Mouse (Mus musculus) testis, postnatal 10 days (tissue): ENCODE measurements around the gene Atp6v0a4.
A peak's percentile ranks its signal among the peaks of the same experiment; 100 is the strongest.

ENCODE experiments used
- DNase-seq: peaks from one replicate; pipeline ENCODE4 v3.0.0; 2021; ENCODE audit warnings: low spot score

Gene Atp6v0a4

DNA sequence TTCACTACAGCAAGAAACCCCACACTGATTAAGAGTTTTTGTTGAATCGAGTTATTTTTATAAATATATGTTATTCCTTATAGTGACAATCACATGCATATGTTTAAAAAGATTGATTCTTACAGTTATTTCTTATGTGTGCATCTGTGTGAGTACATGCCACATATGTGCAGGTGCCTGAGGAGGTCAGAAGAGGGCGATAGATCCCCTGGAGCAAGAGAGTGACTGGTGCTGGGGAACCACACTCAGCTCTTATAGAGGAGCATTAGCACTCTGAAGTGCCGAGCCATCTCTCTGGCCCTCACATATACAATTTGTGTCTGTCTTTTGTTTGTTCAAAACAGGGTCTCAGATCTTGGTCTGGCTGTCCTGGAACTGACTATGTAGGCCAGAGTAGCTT lies 50.8 kb downstream of the Atp6v0a4 start:
- no peak for DNase-seq

DNA sequence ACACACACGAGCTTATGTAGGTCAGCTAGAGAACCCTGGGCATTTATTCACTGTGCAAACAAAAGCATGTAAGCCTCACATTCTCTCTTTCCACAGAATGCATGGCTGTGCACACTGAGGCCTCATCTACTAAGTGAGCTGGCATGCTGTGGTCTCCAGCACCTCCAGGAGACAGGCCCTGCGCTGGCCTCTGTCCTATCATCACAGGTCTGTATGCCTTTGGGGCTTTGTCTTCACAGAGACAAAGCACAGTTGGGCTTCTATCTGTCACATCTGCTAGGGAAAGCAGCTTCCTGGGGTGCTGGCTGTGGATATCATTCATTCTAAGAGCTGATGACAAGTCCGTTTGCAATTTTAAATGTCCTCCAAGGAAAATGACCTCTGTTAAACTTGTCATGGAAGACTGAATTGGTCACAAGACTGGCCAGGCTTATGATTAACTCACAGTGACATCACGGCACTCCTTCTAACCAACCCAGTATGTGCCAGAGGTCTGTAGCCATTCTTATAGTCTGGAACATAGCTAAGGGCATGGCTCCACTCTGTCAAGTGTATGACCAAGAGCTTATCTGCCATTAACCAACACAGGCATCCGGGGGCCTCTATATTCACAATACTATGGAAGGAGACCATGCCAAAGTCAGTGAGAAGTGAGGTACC lies 52.1 kb downstream of the Atp6v0a4 start:
- no peak for DNase-seq

DNA sequence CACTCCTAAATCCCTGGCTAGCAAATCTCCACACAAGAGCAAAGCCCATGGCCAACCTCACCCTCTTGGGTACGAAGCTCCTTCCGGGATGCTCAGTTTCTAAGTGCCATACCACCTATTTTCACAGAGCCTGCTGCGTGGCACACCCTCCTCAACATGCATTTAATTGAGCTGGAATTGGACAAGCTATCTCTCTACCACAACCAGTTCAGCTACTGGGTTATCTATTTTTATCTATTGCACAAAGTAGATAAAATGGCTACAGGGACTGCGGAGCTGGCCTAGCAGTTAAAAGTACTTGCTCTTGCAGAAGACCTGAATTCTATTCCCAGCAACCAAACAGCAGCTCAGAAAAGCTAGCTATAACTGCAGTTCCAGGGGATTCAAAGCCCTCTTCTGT lies 53.1 kb downstream of the Atp6v0a4 start:
- DNase-seq, result no peak

DNA sequence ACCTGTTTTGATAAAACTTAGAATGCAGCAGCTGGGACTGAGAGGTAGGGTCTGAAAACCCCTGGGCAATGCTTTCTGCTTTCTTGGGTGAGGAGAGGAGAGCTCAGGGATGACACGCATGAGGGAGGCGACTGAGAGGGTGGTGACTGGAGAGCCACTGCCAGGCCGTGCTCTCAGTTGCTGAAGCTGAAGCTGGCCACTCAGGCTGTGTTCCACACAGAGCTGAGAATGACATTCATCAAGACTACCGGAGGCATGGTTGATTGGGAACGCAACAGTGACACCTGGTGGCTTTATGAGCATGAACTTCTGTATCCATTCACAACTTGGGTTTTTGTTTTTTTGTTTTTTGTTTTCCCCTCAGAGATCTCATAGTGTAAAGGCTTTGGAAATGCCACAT lies 58.2 kb downstream of the Atp6v0a4 start:
- DNase-seq, result peak; percentile 61

DNA sequence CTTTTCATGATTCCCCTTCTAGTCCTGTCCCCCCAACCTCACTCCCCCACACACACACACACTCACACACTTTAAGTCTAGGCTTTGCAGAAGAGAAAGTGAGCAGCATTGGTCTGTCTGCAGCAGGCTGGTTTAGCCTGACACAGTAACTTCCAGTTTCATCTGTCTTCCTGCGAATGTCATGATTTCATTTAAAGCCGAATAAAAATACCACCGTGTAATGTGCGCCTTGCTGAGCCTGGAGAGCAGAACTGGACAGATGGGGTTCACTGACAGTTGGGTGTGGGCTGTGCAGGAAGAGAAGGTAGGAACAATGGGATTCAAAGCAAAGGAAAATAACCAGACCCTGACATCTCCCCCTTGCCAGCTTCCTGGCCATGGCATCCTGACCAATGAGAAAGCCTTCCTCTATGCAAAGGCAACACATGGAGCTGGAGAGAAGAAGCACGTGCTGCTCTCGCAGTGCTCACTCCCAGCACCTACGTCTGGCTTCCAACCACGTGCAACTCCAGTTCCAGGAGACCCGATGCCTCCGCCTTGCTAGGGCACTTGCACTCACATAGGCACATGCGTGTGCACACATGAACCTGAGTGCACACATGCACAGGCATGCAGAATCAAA lies 58.8 kb downstream of the Atp6v0a4 start:
- DNase-seq, result no peak

DNA sequence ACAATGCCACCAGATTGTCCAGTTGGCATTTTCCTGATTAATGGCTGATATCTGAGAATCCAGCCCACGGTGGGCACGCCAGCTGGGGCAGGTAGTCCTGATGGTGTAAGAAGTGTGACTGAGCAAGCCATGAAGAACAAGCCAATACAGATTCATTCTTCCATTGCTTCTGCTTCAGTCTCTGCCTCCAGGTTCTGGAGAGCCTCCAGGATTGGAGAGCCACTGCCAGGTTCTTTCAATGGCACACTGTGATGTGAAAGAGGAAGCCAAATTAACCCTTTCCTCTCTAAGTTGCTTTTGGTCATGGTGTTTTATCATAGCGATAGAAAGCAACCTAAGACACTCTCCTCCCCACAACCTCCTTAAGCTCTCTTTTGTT lies 59.3 kb downstream of the Atp6v0a4 start:
- no peak for DNase-seq

DNA sequence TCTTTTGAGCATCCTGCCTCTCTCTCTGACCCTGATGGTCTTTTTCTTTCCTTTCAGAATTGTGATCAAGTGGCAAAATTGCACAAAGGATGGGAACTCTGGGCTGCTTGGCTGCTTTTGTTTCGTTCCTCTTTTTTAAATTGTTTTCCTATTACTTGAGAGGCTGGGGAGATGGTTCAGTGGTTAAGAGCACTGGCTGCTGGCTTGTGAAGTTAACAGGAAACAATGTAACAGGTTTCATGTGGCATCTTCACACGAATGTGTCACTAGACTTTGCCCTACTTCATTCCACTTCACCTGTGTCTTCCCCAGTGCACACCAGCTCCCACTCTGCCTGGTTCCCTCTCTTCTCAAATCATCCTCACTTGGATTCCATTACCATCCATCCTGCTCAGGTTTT lies 59.8 kb downstream of the Atp6v0a4 start:
- no peak for DNase-seq

DNA sequence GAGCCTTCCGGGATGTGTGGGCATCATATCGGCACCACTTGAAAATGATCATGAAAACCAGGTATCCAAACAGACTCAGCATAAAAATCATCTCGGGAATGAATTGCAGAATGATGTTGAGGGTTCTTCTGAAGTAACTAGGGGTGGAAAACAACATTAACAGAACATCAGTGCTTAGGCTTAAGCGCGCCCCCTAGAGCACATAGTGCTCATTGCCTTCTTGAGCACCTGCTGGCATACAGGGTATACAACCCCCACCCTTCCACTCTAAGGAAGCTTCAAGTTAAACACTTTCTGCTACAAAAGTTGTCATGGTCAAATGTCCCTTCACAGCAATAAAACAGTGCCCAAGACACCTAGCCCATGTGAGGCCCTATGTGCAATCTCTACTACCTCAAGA lies 65.6 kb downstream of the Atp6v0a4 start:
- no peak for DNase-seq

DNA sequence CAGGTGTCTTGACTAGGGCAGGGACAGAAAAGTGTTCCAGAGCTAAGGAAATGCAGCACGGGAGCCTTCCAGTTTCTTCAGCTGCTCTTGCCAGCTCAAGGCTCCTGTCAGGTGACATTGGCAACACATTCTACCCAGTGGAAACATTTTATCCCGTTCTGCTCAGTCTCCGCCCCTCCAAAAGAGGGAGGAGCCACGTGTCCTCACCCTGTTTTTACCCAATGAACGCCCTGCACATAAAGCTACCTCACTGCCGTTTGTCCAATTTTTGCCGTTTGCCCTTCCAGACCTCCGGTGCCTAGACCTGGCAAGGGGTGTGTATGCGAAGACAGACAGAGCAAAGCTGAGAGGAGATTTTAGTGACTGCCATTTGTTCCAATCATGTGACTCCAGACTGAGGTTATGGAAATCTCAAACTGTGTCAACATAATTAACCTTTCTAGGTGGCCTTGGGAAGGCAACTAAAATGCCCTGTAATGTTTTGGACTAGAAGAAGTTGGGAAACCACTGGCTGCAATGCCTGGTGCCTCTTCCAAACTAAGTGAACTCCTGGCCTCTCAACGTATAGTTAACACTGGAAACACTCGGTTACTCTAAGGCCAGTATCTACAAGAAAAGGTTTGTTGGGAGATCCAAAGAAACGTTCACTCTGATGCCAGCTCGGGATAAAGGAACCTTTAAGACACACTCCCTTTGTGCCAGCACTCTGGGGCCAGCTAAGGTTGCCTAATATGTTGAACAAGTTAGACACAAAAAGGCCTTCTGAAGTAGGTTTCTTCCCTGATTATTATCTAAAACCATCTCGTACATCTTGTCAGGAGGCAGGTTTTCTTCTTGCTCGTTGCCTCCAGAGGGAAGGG lies 68.7 kb downstream of the Atp6v0a4 start:
- DNase-seq, result no peak

DNA sequence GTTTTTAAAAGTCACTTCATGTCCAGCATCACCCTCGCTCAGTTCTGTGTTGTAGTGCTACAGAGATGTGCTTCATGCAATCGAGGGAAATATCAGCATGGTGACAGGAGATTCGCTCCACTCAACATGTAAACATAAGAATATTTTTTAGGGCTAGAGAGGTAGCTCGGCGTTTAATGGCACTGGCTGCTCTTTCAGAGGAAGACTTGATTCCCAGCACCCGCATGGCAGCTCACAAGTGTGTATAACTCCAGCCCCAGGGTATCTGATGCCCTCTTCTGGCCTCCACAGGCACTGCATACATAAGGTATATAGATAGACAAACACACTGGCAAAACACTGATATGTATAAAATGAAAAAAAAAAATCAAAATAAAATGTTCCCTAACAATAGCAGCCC lies 74.8 kb downstream of the Atp6v0a4 start:
- DNase-seq, result no peak

DNA sequence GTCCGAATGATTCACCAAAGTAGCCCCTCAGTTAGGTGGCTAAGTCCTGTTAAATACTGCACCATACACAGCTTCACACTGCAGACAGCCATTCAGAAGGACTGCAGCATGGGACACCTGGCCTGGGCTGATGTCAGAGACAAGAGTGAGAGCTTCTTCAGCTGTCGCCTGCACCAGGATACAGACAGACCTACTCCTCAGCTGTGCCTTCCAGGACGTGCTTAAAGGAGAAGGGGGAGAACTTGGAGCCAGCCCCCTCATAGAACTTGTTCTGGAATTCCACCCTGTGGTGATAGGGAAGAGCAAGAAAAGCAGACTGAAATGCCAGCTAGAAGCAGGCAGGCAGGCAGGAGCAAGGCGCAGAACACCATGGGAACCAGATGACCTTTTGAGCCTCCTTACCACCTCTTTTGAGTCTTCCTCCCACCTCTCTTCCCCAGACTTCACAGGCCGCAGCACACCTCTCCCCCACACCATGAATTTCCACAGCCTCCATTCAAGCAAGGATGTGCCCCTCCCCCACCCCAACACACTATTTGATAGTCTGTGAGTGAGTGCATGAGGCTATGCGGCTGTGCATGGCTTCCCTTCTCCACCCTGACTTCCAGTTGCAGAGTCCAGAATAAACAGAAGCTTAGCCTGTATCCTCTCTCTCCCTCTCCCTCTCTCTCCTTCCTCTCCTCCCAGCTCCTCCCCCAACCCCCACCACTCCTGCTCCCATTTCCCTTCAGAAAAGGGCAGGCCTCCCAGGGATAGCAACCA lies 75.4 kb downstream of the Atp6v0a4 start:
- DNase-seq, result no peak

DNA sequence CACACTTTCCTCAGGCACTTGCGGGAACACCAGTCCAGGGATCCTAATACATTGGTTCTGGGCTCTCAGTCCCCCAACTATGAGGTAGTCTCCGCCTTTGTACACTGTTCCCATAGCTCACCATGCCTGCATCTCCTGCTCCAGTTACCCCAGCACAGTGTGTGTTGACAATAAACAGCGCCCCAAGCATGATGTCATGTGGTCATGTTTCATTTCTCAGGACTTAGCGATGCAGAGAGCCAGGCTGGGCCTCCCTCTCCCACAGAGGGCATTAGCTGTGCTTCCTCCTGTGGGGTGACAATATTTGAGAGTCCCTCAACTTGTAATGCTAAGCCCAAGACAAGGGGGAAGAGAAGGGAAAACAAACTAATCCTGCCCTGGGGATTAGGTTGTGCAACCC lies 76.4 kb downstream of the Atp6v0a4 start:
- DNase-seq, result no peak

DNA sequence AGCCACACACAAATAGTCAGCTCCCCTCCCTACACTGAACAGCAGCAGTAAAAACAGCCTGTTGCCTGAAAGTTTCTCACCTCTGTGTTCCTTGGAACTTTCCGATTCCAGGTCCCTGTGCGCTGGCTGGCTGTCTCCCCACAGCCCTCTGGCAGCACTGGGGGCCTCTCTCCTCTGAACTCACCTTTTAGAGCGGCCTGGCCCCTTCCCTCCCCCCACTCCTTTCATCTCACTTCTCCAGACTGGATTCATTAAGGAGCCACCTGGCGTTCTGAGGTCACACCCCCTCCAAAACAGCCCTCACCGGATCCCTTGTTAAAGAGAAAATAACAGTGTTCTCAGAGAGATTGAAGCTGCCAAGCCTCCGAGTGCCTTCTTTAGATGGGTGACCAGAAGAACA lies 77.5 kb downstream of the Atp6v0a4 start, which contains the start of gene Svopl:
Gene Svopl (minus strand): TSS at position 159 of the 400 bp plus-strand sequence.
- DNase-seq, result no peak

DNA sequence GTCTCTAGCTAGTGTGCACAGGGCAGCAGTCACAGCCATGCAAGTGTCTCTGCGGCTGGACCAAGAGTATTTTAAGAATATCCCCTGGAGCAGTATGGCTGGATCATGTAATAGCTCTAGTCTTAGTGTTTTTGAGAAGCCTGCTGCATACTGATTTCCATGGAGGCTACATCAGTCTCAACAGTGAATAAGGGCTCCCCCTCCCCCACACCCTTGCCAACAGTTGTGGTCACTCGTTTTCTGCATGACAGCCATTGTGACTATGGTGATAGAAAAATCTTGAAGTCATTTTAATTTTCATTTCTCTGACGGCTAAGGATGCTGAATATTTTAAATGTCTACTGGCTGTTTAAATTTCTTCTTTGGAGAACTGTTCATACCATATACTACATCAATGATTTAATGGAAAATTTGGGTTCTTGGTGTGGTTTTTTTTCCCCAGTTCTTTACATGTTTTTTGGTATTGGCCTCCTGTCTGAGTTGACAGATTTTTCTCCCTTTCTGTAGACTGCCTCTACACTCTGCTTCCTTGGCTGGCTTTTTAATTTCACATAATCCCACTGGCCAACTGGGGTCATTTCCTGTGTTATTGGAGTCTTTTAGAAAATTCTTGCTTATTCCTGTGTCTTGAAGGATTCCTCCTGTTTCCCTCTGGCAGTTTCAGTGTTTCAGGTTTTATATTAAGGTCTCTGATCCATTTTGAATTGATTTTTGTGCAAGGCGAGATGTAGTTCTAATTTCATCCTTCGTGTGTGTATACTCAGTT lies 91.4 kb downstream of the Atp6v0a4 start:
- DNase-seq, result no peak

DNA sequence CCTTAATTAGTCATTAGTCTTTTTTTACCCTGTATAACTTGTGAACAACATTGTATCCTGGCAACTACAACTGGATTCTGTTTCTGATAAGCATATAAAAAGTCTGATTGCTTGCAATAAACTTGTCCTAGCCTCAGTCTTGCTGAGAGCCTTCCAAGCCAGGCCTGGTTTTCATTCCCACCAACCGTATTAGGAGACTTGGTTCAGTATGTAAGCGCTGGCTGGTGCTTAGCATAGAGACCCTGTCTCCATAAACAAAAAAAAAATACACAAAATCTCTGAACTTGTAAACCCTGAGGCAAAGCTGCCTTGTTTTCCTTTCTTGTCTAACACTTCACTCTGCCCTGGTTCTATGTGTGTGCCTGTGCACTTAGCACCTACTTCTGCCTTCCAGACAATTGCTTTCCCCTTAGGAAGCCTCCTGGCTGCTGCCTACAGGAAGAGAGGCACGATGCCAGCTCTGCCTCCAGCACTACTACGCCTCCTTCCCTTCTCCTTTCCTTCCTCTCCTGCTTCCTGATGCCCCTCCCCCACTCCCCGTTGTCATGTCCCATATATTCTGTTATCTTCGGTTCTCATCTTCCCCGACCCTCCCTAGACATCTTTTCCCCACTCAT lies 92.4 kb downstream of the Atp6v0a4 start:
- DNase-seq, result peak; percentile 49

DNA sequence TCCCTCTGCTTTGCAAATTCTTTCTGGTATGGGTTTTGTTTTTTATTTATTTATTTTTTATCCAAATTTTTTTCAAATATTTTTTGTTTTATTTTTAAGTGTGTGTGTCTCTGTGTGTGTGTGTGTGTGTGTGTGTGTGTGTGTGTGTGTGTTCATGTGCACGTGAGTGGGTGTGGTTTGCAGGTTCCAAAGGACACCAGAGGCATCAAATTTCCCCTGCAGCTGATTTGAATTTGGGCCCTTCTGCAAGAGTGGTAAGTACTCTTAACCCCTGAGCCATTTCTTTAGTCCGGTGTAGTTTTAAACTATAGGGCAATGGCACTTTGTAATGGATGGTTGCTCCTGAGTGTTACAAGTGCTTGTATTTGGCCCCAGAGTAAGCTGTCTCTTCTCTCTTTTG lies 96.2 kb downstream of the Atp6v0a4 start:
- DNase-seq, result no peak

DNA sequence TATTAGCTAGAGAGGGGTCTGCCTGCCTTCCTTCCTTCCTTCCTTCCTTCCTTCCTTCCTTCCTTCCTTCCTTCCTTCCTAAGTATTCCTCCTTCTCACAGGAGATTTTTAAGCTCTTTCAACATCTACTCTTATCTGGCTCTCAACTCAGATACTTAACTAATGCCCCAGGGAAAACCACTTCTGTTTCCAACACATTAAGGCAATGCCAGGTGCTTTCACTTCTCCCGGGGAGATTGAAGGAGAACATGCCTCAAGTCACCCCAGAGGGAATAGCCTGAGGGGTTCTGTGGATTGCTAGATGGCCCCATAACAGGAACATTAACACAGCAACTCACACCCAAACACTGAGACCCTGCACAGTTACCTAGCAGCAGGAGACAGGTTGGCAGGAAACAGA lies 96.6 kb downstream of the Atp6v0a4 start:
- DNase-seq, result no peak

DNA sequence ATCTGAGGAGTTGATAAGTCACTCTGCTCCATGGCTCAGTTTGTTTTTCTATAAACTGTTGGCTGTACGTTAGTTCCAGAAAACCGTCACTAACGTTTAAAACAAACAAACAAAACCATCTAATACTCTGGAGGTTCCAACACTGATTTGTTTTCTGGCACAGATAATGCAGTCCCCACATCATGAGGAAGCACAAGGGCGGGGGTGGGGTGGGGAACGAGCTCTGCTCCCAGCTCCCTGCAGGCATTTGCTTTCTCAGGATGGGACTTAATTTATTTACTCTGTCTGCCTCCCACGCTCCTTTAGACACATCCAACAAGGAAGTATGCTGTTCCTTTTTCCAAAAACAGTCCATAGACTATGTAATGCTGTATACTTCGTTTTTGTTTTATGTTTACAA lies 101.1 kb downstream of the Atp6v0a4 start:
- DNase-seq, result no peak

DNA sequence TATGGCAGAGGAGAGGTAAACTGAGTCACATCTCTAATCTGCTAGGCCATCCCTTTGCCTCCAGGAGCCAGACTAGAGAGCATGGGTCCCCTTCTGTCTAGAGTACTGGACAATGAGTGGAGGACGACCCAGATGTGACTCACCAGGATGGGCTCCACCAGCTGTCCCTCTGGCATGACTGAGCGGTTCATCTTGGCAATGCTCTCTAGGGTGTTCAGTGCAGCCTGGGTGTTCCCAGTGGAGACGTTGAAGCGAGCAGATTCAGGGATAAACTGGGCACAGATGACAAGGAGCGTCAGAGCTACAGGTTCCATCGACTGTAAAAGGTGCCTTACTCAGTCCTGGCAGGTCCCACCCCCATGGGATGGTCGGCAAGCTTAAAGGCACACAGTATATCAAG lies 103.0 kb downstream of the Atp6v0a4 start:
- no peak for DNase-seq

DNA sequence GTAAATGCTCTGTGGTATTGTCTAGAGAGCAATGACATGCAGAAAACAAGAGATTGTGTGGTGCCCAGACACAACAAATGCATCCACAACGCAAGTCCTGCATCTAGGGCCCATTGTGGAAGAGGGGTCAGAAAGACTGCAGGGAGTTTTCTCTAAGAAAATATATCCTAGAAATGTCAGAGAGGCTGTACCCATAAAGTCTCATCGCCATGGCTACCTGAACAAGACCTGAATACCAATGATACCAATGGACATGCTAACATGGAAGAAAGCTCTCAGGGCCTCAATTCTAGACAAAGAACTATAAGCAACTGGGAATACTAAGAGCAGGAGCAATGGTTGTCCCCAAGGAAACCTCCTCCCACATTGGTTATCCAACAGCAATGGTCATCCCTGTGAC lies 111.6 kb downstream of the Atp6v0a4 start:
- no peak for DNase-seq

DNA sequence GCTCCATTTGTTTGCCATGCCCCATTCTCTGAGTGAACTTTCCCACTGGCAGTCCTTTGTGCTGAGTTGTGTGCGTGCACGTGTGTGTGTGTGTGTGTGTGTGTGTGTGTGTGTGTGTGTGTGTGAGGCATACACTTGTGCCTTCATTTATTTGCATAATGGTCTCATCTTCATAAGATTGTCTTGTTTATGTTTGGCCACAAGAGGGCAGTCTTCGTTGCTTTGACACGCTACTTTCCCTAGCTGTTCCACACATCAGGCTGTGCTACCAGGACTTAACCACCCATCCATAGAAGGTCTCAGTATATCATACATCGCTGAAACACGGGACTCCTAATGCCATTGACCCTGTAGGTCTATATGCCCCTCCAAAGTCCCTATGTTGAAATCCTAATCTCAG lies 116.9 kb downstream of the Atp6v0a4 start:
- peak; percentile 50 for DNase-seq
